27 mouse cellular contexts compared by ENCODE assay signal in the genomic region with DNA sequence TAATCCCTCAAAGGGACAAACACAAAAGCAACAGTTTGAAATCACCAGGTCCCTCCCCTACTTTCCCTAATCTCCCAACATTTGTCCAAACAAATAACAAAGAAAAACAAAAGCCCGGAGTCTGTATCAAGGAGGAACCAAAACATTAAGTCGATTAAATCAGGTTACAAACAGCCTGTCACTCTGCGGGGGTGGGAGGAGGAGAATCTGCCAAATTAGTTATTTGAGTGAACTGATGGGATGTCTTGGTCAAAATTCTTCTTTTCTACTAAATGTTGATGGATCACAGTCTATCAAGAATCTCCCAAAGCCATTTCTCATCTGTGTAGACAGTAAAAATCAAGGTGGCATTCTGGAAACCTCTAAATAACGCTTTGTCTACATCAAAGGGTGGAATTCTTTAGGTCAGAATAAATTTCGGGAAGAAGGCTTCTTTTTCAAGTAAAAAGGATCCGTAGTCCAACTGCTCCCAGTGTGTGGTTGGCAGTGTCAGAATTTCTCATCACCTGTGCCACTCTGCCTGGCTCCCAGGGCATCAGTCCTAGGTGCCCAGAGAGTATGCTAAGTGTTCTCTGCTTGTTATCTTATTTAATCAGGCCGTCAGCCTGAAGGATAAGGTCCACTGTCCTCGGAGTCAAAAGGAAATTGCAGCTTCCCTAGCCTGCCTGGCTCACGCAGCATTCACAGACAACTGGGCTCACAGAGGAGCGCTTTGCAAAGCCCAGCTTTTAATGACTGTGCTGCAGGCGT.
A peak's percentile ranks its signal among the peaks of the same experiment; 100 is the strongest.
DNase-seq lines count a peak whose midpoint lies in the region; ATAC-seq and TF ChIP-seq lines count a peak whose summit lies in the region.
"Had no signal": no experiment of that assay in that cellular context is flagged by ENCODE, and none has a peak within 500 bp of the region (broad histone marks: within the 10 kb centered on the region; RNA-seq: fewer than 3 reads in every experiment).

No protein-coding gene starts in this region.

- no peak for TF ChIP-seq POLR2A in cerebellum, adult 2 months (IDR thresholded peaks at IDR 0.05; ENCODE audit: borderline replicate concordance, insufficient read depth, low read length)

- peak; percentile 23 for DNase-seq in cerebellum, adult 11-12 months
- DNase-seq in cerebellum, postnatal 4 days (ENCODE audit: low spot score in 2 of 2) = no peak
- DNase-seq in midbrain, embryonic 14.5 days = peak; percentile 40
- peak; percentile 28 to 63 for DNase-seq in cerebellum, adult 2 months
- DNase-seq in cerebellum, postnatal 14 days = peak; percentile 46 to 64
- DNase-seq in liver = no peak
- DNase-seq in adrenal gland, adult 8-10 months = no peak
- DNase-seq: adrenal gland, postnatal 36 days; embryo, embryonic 11 days; gastrocnemius, adult 2 months; heart, adult 2 months; heart, postnatal 14 days; kidney, adult 9 months; kidney, postnatal 10 days; layer of hippocampus, adult 9-11 months; lung, embryonic 14.5 days; thymus, adult 18-20 months; thymus, postnatal 25 days had no signal

- 16% methylated on average over 11 of the region's 11 CpGs for WGBS in midbrain, embryonic 14.5 days
- 17% methylated on average over 11 of the region's 11 CpGs for WGBS in midbrain, embryonic 16.5 days
- WGBS in cerebellum, adult 2 months = 13% methylated on average over 11 of the region's 11 CpGs

- no peaks in the 10 kb centered on the region for H3K9me3 ChIP-seq in midbrain, embryonic 14.5 days (ENCODE audit: control insufficient read depth, low read length)
- no peaks in the 10 kb centered on the region for H3K9me3 ChIP-seq in midbrain, embryonic 16.5 days (replicated peaks; ENCODE audit: control insufficient read depth, low read length, poor library complexity, severe bottlenecking)
- H3K9me3 ChIP-seq: embryonic facial prominence, embryonic 12.5 days; liver, embryonic 15.5 days had no signal

- H3K36me3 ChIP-seq in midbrain, embryonic 14.5 days (ENCODE audit: control insufficient read depth, insufficient read depth, low read length) = no peaks in the 10 kb centered on the region
- H3K36me3 ChIP-seq in midbrain, embryonic 16.5 days (ENCODE audit: control insufficient read depth, insufficient read depth, low read length) = no peaks in the 10 kb centered on the region
- H3K36me3 ChIP-seq: embryonic facial prominence, embryonic 12.5 days; G1E; liver, embryonic 15.5 days; midbrain, embryonic 10.5 days had no signal

- no peak for ATAC-seq in midbrain, embryonic 14.5 days (ENCODE audit: low FRiP score, low TSS enrichment)
- ATAC-seq in midbrain, embryonic 16.5 days = no peak
- ATAC-seq: forebrain, embryonic 16.5 days; intestine, postnatal 0 days; Patski had no signal

- TF ChIP-seq CTCF in cerebellum, adult 2 months (IDR thresholded peaks at IDR 0.05; ENCODE audit: borderline replicate concordance, insufficient read depth, low read depth, low read length) = no peak

- no peaks in the 10 kb centered on the region for H3K27me3 ChIP-seq in midbrain, embryonic 14.5 days (ENCODE audit: control insufficient read depth, insufficient read depth, low read length)
- no peaks in the 10 kb centered on the region for H3K27me3 ChIP-seq in midbrain, embryonic 16.5 days (ENCODE audit: control insufficient read depth, insufficient read depth, low read depth, low read length)
- no peaks in the 10 kb centered on the region; the same call in 1 of the 2 replicates for H3K27me3 ChIP-seq in cerebellum, adult 2 months (ENCODE audit: control insufficient read depth, insufficient read depth, low read length)
- H3K27me3 ChIP-seq: embryonic facial prominence, embryonic 12.5 days; liver, embryonic 15.5 days had no signal

- H3K4me1 ChIP-seq in midbrain, embryonic 14.5 days (ENCODE audit: control insufficient read depth, insufficient read depth, low read length) = 0 out of 2 replicates have a peak, but pooled peaks cover 3% of the 10 kb centered on the region
- no peaks in the 10 kb centered on the region for H3K4me1 ChIP-seq in midbrain, embryonic 16.5 days (ENCODE audit: control insufficient read depth, insufficient read depth, low read length)
- 0 out of 2 replicates have a peak, but pooled peaks cover 4% of the 10 kb centered on the region for H3K4me1 ChIP-seq in cerebellum, adult 2 months (ENCODE audit: control insufficient read depth, insufficient read depth, low read length)
- H3K4me1 ChIP-seq: embryonic facial prominence, embryonic 12.5 days; liver, embryonic 15.5 days had no signal

- no peak overlapping the region for H3K4me2 ChIP-seq in midbrain, embryonic 14.5 days (ENCODE audit: low read length)
- H3K4me2 ChIP-seq in midbrain, embryonic 16.5 days (ENCODE audit: low read length) = no peak overlapping the region
- H3K4me2 ChIP-seq: embryonic facial prominence, embryonic 12.5 days; liver, embryonic 15.5 days; lung, embryonic 14.5 days had no signal

- no peak overlapping the region for H3K9ac ChIP-seq in midbrain, embryonic 14.5 days (replicated peaks; ENCODE audit: low read length)
- no peak overlapping the region for H3K9ac ChIP-seq in midbrain, embryonic 16.5 days (ENCODE audit: low read depth, low read length)
- H3K9ac ChIP-seq: embryonic facial prominence, embryonic 12.5 days; liver, embryonic 15.5 days; lung, embryonic 14.5 days had no signal

- no peak overlapping the region for H3K4me3 ChIP-seq in midbrain, embryonic 14.5 days (replicated peaks; ENCODE audit: low read depth, low read length)
- H3K4me3 ChIP-seq in midbrain, embryonic 16.5 days (ENCODE audit: low read depth, low read length) = no peak overlapping the region
- H3K4me3 ChIP-seq in cerebellum, adult 2 months (replicated peaks; ENCODE audit: insufficient read depth, low read depth, low read length) = no peak overlapping the region
- H3K4me3 ChIP-seq: embryonic facial prominence, embryonic 12.5 days; gastrocnemius, adult 2 months; heart, adult 2 months; liver, embryonic 15.5 days; midbrain, embryonic 10.5 days had no signal

- H3K27ac ChIP-seq in midbrain, embryonic 14.5 days (replicated peaks; ENCODE audit: low read depth, low read length) = no peak overlapping the region
- no peak overlapping the region for H3K27ac ChIP-seq in midbrain, embryonic 16.5 days (ENCODE audit: low read length)
- no peak overlapping the region for H3K27ac ChIP-seq in cerebellum, adult 2 months (ENCODE audit: insufficient read depth, low read length)
- H3K27ac ChIP-seq: embryonic facial prominence, embryonic 12.5 days; gastrocnemius, adult 2 months; heart, adult 2 months; liver, embryonic 15.5 days; midbrain, embryonic 10.5 days; stomach, postnatal 0 days had no signal

Comparison
In these comparisons a context has a peak if more than half of its experiments do, and no peak if none do; other contexts are left out.
1. DNase-seq: peak in cerebellum, adult 11-12 months (single experiment), midbrain, embryonic 14.5 days (single experiment), cerebellum, adult 2 months (2 of 2) and cerebellum, postnatal 14 days (2 of 2); none in cerebellum, postnatal 4 days (0 of 2), liver (single experiment) and adrenal gland, adult 8-10 months (single experiment).